Mouse (Mus musculus): Measurements from ENCODE around the gene Dennd6a. TPM values are rescaled to one million over a fixed set of nuclear protein-coding genes. Genes with fewer than 3 reads are reported as not detected.

Dennd6a gene
- polyA plus RNA-seq, 1 experiment from 2014 or later: 26.4 TPM

DNA sequence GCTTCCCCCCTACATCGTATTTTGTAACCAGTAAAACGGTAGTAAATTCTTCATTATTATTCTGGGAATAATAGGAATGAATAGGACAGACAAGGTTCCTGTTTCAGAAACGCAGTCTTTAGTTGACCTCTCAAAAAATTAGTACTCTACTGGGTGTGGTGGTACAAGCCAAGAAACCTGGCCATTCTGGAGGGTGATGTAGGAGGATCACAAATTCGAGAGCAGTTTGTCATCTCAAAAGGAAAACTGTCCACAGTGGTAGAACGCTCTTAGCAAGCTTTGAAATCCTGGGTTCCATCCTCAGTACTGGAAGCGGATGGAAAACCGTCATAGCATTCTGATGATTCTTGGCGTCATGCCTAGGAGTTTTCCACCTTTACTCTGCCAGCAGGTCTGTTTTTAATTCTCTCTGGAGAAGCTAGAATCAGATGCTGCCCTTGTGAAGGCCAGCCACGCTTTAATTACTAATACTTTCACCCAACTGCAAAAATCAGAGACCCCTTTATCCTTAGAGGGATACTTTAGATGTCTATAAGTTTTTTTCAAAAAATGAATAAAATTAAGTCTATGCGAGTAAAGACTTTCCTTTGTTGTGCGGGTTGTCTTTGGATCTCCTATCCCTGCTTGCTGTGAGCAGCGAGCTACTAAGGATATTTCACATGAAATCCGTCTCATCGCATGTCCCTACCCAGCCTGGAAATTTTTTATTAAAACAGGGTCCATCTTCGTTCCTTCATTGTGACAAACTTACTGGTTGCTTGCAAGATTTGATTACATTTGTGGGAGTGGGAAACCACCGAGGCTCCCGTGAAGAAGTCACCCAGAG is 63.6 kb downstream of the Dennd6a start:
- 22% methylated on average over 17 of the region's 17 CpGs for WGBS
- no peak for ATAC-seq (ENCODE audit: low read depth)
- H3K4me3 ChIP-seq (ENCODE audit: low read length): peak overlapping the region; percentile 99
- peak overlapping the region; percentile 60 for H3K4me2 ChIP-seq (ENCODE audit: low read depth, low read length)
- H3K4me1 ChIP-seq (replicated peaks; ENCODE audit: control insufficient read depth, insufficient read depth, low read length): peaks cover 13% of the 10 kb centered on the region
- no peaks in the 10 kb centered on the region for H3K9me3 ChIP-seq (ENCODE audit: control insufficient read depth, low read length)
- H3K36me3 ChIP-seq (ENCODE audit: control insufficient read depth, insufficient read depth, low read length): peaks cover 4% of the 10 kb centered on the region; the same call in 1 of the 2 replicates
- H3K9ac ChIP-seq (ENCODE audit: low read length): peak overlapping the region; percentile 66
- no peaks in the 10 kb centered on the region for H3K27me3 ChIP-seq (ENCODE audit: control insufficient read depth, insufficient read depth, low read depth, low read length)
- H3K27ac ChIP-seq (ENCODE audit: low read length): peak overlapping the region; percentile 84

GRCm38 (mm10) chr14:26637851-26638707 is 64.4 kb downstream of the Dennd6a start, which contains the start of gene Arf4:
Gene Arf4, plus strand, starts transcription at chr14:26638074.
- H3K9ac ChIP-seq (ENCODE audit: low read length): peak within 1 kb of the TSS; percentile 98
- peak within 1 kb of the TSS; percentile 99 for H3K4me3 ChIP-seq (ENCODE audit: low read length)
- peaks cover 13% of the 10 kb centered on the region for H3K4me1 ChIP-seq (replicated peaks; ENCODE audit: control insufficient read depth, insufficient read depth, low read length)
- H3K9me3 ChIP-seq (ENCODE audit: control insufficient read depth, low read length): no peaks in the 10 kb centered on the region
- peak; percentile 98 for ATAC-seq (ENCODE audit: low read depth)
- H3K4me2 ChIP-seq (ENCODE audit: low read depth, low read length): peak within 1 kb of the TSS; percentile 82
- WGBS: under 1% methylated on average over 83 of the region's 83 CpGs
- peak within 1 kb of the TSS; percentile 97 for H3K27ac ChIP-seq (ENCODE audit: low read length)
- no peaks in the 10 kb centered on the region for H3K27me3 ChIP-seq (ENCODE audit: control insufficient read depth, insufficient read depth, low read depth, low read length)
- no peaks in the 10 kb centered on the region for H3K36me3 ChIP-seq (ENCODE audit: control insufficient read depth, insufficient read depth, low read length)

DNA sequence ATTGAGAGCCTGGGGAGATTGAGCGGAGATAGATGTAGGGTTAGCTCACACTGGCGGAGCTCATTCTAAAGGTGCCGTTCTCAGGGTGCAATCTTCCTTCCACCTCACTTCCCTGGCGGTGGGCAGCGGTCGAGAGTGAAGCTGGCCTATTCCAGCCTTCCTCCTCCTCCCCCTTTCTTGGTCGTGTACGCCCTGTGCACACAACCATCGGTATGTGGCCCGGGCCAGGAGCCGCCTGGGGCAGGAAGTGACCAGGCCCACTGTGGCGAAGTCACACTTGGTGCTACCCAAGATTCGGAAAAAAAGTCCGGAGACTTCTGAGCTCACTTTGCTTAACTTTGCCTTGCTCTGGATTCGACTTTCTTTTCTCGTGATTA is 65.0 kb downstream of the Dennd6a start:
- peak overlapping the region; percentile 99 for H3K4me3 ChIP-seq (ENCODE audit: low read length)
- ATAC-seq (ENCODE audit: low read depth): peak; percentile 56
- WGBS: under 1% methylated on average over 16 of the region's 16 CpGs
- peak overlapping the region; percentile 97 for H3K27ac ChIP-seq (ENCODE audit: low read length)
- peak overlapping the region; percentile 82 for H3K4me2 ChIP-seq (ENCODE audit: low read depth, low read length)
- H3K9ac ChIP-seq (ENCODE audit: low read length): peak overlapping the region; percentile 98
- H3K9me3 ChIP-seq (ENCODE audit: control insufficient read depth, low read length): no peaks in the 10 kb centered on the region
- no peaks in the 10 kb centered on the region for H3K36me3 ChIP-seq (ENCODE audit: control insufficient read depth, insufficient read depth, low read length)
- H3K4me1 ChIP-seq (replicated peaks; ENCODE audit: control insufficient read depth, insufficient read depth, low read length): peaks cover 13% of the 10 kb centered on the region
- H3K27me3 ChIP-seq (ENCODE audit: control insufficient read depth, insufficient read depth, low read depth, low read length): no peaks in the 10 kb centered on the region

DNA sequence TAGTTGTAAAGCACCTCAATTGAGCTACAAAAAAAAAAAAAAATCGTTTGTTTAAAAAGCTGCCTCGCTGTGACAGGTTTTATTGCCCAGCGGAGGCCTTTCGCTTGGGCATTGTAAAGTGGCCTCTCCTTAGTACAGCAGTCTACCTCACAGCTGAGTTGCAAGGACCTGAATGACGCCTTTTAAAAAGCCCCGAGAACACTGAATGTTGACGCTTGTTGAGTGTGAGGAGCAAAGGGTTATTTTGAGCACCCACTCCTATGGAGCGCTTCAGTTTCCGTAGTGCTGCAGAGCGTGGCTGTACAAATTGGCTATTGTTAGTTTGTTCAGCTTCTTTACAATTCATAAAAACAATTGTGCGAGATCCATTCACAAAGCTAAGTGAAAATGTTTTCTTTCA is 65.6 kb downstream of the Dennd6a start:
- H3K27ac ChIP-seq (ENCODE audit: low read length): peak overlapping the region; percentile 52; the same call in 1 of the 2 replicates
- H3K9me3 ChIP-seq (ENCODE audit: control insufficient read depth, low read length): no peaks in the 10 kb centered on the region
- H3K27me3 ChIP-seq (ENCODE audit: control insufficient read depth, insufficient read depth, low read depth, low read length): no peaks in the 10 kb centered on the region
- H3K4me3 ChIP-seq (ENCODE audit: low read length): peak overlapping the region; percentile 99
- H3K4me1 ChIP-seq (replicated peaks; ENCODE audit: control insufficient read depth, insufficient read depth, low read length): peaks cover 13% of the 10 kb centered on the region
- H3K36me3 ChIP-seq (ENCODE audit: control insufficient read depth, insufficient read depth, low read length): no peaks in the 10 kb centered on the region
- no peak for ATAC-seq (ENCODE audit: low read depth)
- peak overlapping the region; percentile 82 for H3K4me2 ChIP-seq (ENCODE audit: low read depth, low read length)
- H3K9ac ChIP-seq (ENCODE audit: low read length): peak overlapping the region; percentile 98
- 2% methylated on average over 11 of the region's 11 CpGs for WGBS

DNA sequence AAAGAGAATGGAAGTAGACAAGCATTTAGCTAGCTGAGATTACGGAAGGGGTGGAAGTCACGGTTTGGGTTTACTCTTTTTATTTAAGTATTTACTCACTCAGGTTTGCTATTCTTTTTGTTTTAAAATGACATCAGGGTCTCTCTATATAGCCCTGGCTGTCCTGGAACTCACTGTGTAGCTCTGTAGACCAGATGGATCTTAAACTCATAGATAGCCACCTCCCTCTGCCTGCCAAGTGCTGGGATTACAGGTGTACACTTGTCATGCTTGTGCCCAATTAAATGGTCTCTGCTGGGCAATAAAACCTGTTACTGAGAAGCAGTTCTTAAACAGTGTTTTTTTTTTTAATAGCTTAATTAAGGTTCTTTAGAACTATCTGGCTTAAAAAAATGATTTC is 66.3 kb downstream of the Dennd6a start:
- H3K9ac ChIP-seq (ENCODE audit: low read length): peak overlapping the region; percentile 50
- peaks cover 13% of the 10 kb centered on the region for H3K4me1 ChIP-seq (replicated peaks; ENCODE audit: control insufficient read depth, insufficient read depth, low read length)
- no peaks in the 10 kb centered on the region for H3K36me3 ChIP-seq (ENCODE audit: control insufficient read depth, insufficient read depth, low read length)
- H3K4me3 ChIP-seq (ENCODE audit: low read length): peak overlapping the region; percentile 99
- no peaks in the 10 kb centered on the region for H3K9me3 ChIP-seq (ENCODE audit: control insufficient read depth, low read length)
- ATAC-seq (ENCODE audit: low read depth): no peak
- H3K27me3 ChIP-seq (ENCODE audit: control insufficient read depth, insufficient read depth, low read depth, low read length): no peaks in the 10 kb centered on the region
- 25% methylated on average over 2 of the region's 2 CpGs for WGBS
- peak overlapping the region; percentile 82 for H3K4me2 ChIP-seq (ENCODE audit: low read depth, low read length)
- H3K27ac ChIP-seq (ENCODE audit: low read length): no peak overlapping the region

DNA sequence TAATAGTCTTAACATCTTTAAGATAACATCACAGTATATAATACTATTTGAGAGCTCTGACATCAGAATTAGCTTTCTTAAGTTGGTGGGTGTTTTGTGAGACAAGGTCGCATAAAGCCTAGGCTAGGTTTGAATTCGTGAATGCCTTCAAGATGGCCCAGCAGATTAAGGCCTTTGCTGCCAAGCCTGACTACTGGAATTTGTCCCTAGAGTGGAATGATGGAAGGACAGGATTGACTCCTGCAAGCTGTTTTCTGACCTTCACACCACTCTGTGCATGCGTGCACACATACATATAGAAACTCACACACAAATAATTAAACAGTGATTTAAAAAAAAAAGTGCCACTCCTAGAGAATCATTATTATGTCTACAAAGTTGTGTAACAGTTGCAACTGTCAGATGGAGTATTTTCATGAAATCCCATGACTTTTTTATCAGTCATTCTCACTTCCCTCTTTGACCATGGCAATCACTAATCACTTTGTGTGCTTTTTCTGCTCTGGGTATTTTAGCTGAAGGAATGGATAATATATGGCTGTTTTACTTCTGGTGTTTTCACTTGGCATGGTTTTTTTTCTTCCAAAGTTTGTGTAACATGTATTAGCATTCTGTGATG is 69.5 kb downstream of the Dennd6a start:
- Histone ChIP-seq H3K4me3 (ENCODE audit: low read length) (no peak overlapping the region), H3K9ac (ENCODE audit: low read length) (no peak overlapping the region), H3K9me3 (ENCODE audit: control insufficient read depth, low read length) (no peaks in the 10 kb centered on the region), H3K36me3 (ENCODE audit: control insufficient read depth, insufficient read depth, low read length) (peaks cover 6% of the 10 kb centered on the region), H3K4me2 (ENCODE audit: low read depth, low read length) (no peak overlapping the region), H3K27ac (ENCODE audit: low read length) (no peak overlapping the region), H3K27me3 (ENCODE audit: control insufficient read depth, insufficient read depth, low read depth, low read length) (no peaks in the 10 kb centered on the region), H3K4me1 (replicated peaks; ENCODE audit: control insufficient read depth, insufficient read depth, low read length) (peaks cover 15% of the 10 kb centered on the region)
- WGBS: 64% methylated on average over 3 of the region's 3 CpGs
- ATAC-seq (ENCODE audit: low read depth): no peak

GRCm38 (mm10) chr14:26645989-26646650 is 72.5 kb downstream of the Dennd6a start:
- peaks cover 6% of the 10 kb centered on the region for H3K4me1 ChIP-seq (replicated peaks; ENCODE audit: control insufficient read depth, insufficient read depth, low read length)
- peaks cover 8% of the 10 kb centered on the region for H3K36me3 ChIP-seq (ENCODE audit: control insufficient read depth, insufficient read depth, low read length)
- ATAC-seq (ENCODE audit: low read depth): no peak
- H3K9ac ChIP-seq (ENCODE audit: low read length): no peak overlapping the region
- 50% methylated on average over 5 of the region's 5 CpGs for WGBS
- H3K4me2 ChIP-seq (ENCODE audit: low read depth, low read length): no peak overlapping the region
- no peaks in the 10 kb centered on the region for H3K27me3 ChIP-seq (ENCODE audit: control insufficient read depth, insufficient read depth, low read depth, low read length)
- H3K9me3 ChIP-seq (ENCODE audit: control insufficient read depth, low read length): no peaks in the 10 kb centered on the region
- no peak overlapping the region for H3K27ac ChIP-seq (ENCODE audit: low read length)
- H3K4me3 ChIP-seq (ENCODE audit: low read length): no peak overlapping the region

DNA sequence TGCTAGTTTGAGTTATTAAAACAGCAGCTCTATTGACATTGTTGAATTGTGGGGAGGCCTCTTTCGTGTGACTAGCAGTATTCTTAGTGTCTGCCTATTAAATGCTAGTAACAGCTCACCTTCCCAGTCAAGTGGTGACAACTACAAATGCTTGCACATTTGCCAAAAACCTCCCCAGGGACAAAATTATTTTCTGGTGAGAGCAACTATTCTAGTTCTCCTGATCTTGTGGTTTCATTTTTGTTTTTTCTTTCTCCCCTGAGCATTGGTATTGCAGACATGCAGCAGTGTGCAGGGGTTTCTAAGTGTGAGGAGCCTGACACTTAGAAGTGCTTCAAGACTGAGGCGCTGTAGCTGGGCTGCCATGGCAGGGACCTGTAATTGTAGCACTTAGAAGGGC is 74.2 kb downstream of the Dennd6a start:
- Histone ChIP-seq H3K27ac (ENCODE audit: low read length) (no peak overlapping the region), H3K9ac (ENCODE audit: low read length) (no peak overlapping the region), H3K9me3 (ENCODE audit: control insufficient read depth, low read length) (no peaks in the 10 kb centered on the region), H3K27me3 (ENCODE audit: control insufficient read depth, insufficient read depth, low read depth, low read length) (no peaks in the 10 kb centered on the region), H3K4me1 (replicated peaks; ENCODE audit: control insufficient read depth, insufficient read depth, low read length) (peaks cover 6% of the 10 kb centered on the region), H3K4me2 (ENCODE audit: low read depth, low read length) (no peak overlapping the region), H3K36me3 (ENCODE audit: control insufficient read depth, insufficient read depth, low read length) (peaks cover 8% of the 10 kb centered on the region), H3K4me3 (ENCODE audit: low read length) (no peak overlapping the region)
- no peak for ATAC-seq (ENCODE audit: low read depth)
- WGBS: 86% methylated on average over 2 of the region's 2 CpGs

Data from lung, embryonic 16.5 days (tissue).